Mouse (Mus musculus) limb, embryonic 14.5 days (tissue): ENCODE data around the gene Tmem14a. TPM values are rescaled to one million over a fixed set of nuclear protein-coding genes. Genes with fewer than 3 reads are reported as not detected.
"Not testable (repeated sequence)": the region's sequence is repeated elsewhere in the genome, so short reads cannot be mapped to it uniquely, and the experiment has no call there.

Experiments
- ATAC-seq: fragments of 200-750 bp; cut with Nextera tagmentation; 2 replicates; pipeline ENCODE4 v1.8.0; 2017; ENCODE audit warnings: low read depth, moderate number of reproducible peaks, moderate TSS enrichment; ENCODE audit not compliant: low FRiP score
- DNase-seq: peaks from one replicate; pipeline ENCODE4 v3.0.0-alpha.2; 2015; ENCODE audit warnings: low spot score
- H3K27ac ChIP-seq: fragments of 300-500 bp; sonication (generic); replicated peaks from 2 replicates; pipeline ENCODE4 v1.5.1; 2014; ENCODE audit warnings: low read depth, mild to moderate bottlenecking, low read length, moderate library complexity, mixed read lengths
- H3K27me3 ChIP-seq: fragments of 300-500 bp; sonication (generic); 2 replicates; pipeline ENCODE4 v1.6.1; 2014; ENCODE audit warnings: low read length, mixed read lengths; ENCODE audit not compliant: control insufficient read depth, insufficient read depth
- H3K36me3 ChIP-seq: fragments of 300-500 bp; sonication (generic); 2 replicates; pipeline ENCODE4 v1.6.1; 2014; ENCODE audit warnings: mild to moderate bottlenecking, low read length, moderate library complexity, mixed read lengths; ENCODE audit not compliant: control insufficient read depth, insufficient read depth
- H3K4me1 ChIP-seq: fragments of 300-500 bp; sonication (generic); 2 replicates; pipeline ENCODE4 v1.6.1; 2014; ENCODE audit warnings: antibody characterized with exemption, low read length, mixed read lengths; ENCODE audit not compliant: control insufficient read depth, insufficient read depth
- H3K4me2 ChIP-seq: fragments of 300-500 bp; sonication (generic); replicated peaks from 2 replicates; pipeline ENCODE4 v1.6.1; 2014; ENCODE audit warnings: low read depth, mild to moderate bottlenecking, low read length, moderate library complexity; ENCODE audit not compliant: severe bottlenecking
- H3K4me3 ChIP-seq: fragments of 300-500 bp; sonication (generic); replicated peaks from 2 replicates; pipeline ENCODE4 v1.5.1; 2014; ENCODE audit warnings: low read length
- H3K9ac ChIP-seq: fragments of 300-500 bp; sonication (generic); 2 replicates; pipeline ENCODE4 v1.6.1; 2014; ENCODE audit warnings: mild to moderate bottlenecking, low read depth, low read length, moderate library complexity; ENCODE audit not compliant: severe bottlenecking
- H3K9me3 ChIP-seq: fragments of 300-500 bp; sonication (generic); 2 replicates; pipeline ENCODE4 v1.6.1; 2016; ENCODE audit warnings: low read length; ENCODE audit not compliant: control insufficient read depth
- POLR2A ChIP-seq: fragments of 200-500 bp; IDR thresholded peaks from 2 replicates; pipeline ENCODE4 v1.8.0; 2012; ENCODE audit warnings: inconsistent platforms, mild to moderate bottlenecking, moderate library complexity, borderline replicate concordance; ENCODE audit not compliant: insufficient read depth, insufficient read length; ENCODE audit errors: extremely low read depth
- WGBS: fragments of 180-500 bp; shearing (Covaris S2); extraction: QIAGEN DNeasy Blood & Tissue Kit; methylation state at CpG from one replicate; pipeline ENCODE4 v1.1.7; 2014; 5-methylcytosine and 5-hydroxymethylcytosine counted together
- polyA plus RNA-seq, 2 experiments: library from polyadenylated mRNA; depleted of rRNA in 1 of 2; stranded (reverse) in 1 of 2; unstranded in 1 of 2; fragments of >200 nt; fragmentation: Nextera tagmentation in 1 of 2; extraction: Ambion mirVana in 1 of 2; gene quantifications; 2 replicates each; pipeline versions ENCODE4 v1.2.1 to v1.2.3; 2012 to 2014

The Tmem14a gene
- polyA plus RNA-seq, 2 experiments, result 9.3 to 9.5 TPM

DNA sequence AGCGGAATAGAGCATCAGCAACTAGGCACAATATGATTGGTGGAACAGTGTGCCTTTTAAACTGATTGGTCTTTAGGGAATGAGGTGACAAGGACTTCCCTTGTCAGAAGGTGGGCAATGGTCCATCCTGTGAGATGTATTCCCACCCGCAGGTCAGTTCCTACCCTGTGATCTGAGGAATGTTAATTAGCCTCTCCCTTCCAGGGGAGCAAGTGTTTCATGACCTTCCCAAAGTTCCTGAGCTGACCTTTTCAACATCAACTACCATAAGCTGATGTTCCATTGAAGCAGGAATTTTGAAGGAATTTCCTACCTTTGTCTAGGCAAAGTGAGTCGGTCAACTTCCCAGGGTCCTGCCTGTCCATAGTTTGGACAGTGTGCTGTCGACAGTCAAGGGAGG lies 35.5 kb downstream of the Tmem14a start:
- no peak for DNase-seq
- no peak overlapping the region for H3K9ac ChIP-seq
- no peak overlapping the region for H3K4me3 ChIP-seq
- WGBS, result 78% methylated on average over 4 of the region's 4 CpGs
- H3K27me3 ChIP-seq, result no peaks in the 10 kb centered on the region
- H3K27ac ChIP-seq, result no peak overlapping the region
- H3K4me2 ChIP-seq, result no peak overlapping the region
- H3K4me1 ChIP-seq, result no peaks in the 10 kb centered on the region
- H3K9me3 ChIP-seq, result no peaks in the 10 kb centered on the region
- TF ChIP-seq POLR2A, result no peak
- ATAC-seq, result no peak
- no peaks in the 10 kb centered on the region for H3K36me3 ChIP-seq

- ATAC-seq, result no peak
- Histone ChIP-seq H3K9me3 (no peaks in the 10 kb centered on the region), H3K4me1 (no peaks in the 10 kb centered on the region), H3K4me2 (no peak overlapping the region), H3K36me3 (no peaks in the 10 kb centered on the region), H3K27ac (no peak overlapping the region), H3K4me3 (no peak overlapping the region), H3K27me3 (no peaks in the 10 kb centered on the region), H3K9ac (no peak overlapping the region)
- no peak for DNase-seq
- TF ChIP-seq POLR2A, result no peak
- WGBS, result 94% methylated on average over 7 of the region's 7 CpGs
These were observed 37.4 kb downstream of the Tmem14a start for GRCm38 (mm10) chr1:21255625-21256345.

GRCm38 (mm10) chr1:21256391-21256790 lies 38.0 kb downstream of the Tmem14a start:
- Histone ChIP-seq H3K4me1 (no peaks in the 10 kb centered on the region), H3K9me3 (no peaks in the 10 kb centered on the region), H3K27me3 (no peaks in the 10 kb centered on the region), H3K27ac (no peak overlapping the region), H3K9ac (no peak overlapping the region), H3K4me3 (no peak overlapping the region), H3K4me2 (no peak overlapping the region), H3K36me3 (no peaks in the 10 kb centered on the region)
- WGBS, result 40% methylated on average over 3 of the region's 3 CpGs
- no peak for TF ChIP-seq POLR2A
- ATAC-seq (no peak), DNase-seq (no peak)

- Histone ChIP-seq H3K4me1 (no peaks in the 10 kb centered on the region), H3K36me3 (no peaks in the 10 kb centered on the region), H3K27me3 (no peaks in the 10 kb centered on the region), H3K4me3 (no peak overlapping the region), H3K4me2 (no peak overlapping the region), H3K27ac (no peak overlapping the region), H3K9me3 (no peaks in the 10 kb centered on the region), H3K9ac (no peak overlapping the region)
- 74% methylated on average over 5 of the region's 5 CpGs for WGBS
- no peak for TF ChIP-seq POLR2A
- ATAC-seq (no peak), DNase-seq (no peak)
These were observed 38.5 kb downstream of the Tmem14a start for GRCm38 (mm10) chr1:21256871-21257270.

GRCm38 (mm10) chr1:21259981-21260380 lies 41.6 kb downstream of the Tmem14a start:
- not testable (repeated sequence) for H3K4me2 ChIP-seq, H3K9me3 ChIP-seq, H3K27ac ChIP-seq, H3K4me3 ChIP-seq, DNase-seq, H3K36me3 ChIP-seq, H3K9ac ChIP-seq, ATAC-seq, H3K4me1 ChIP-seq, H3K27me3 ChIP-seq
- 79% methylated on average over 8 of the region's 8 CpGs for WGBS
